Mouse (Mus musculus): ENCODE measurements at regions not wholly inside any gene's neighbourhood (a gene's known extent, or its start where the extent isn't known, plus 50 kb on each side); places are given as distances from the start of the nearest gene placed in this dataset.

GRCm38 (mm10) chr9:89858005-89858404, 51.7 kb upstream of the Rasgrf1 start:
- H3K36me3 ChIP-seq, result no peaks in the 10 kb centered on the region
- H3K27ac ChIP-seq (replicated peaks), result no peak overlapping the region
- H3K4me3 ChIP-seq, result no peak overlapping the region
- no peaks in the 10 kb centered on the region for H3K27me3 ChIP-seq (ENCODE audit: low read depth, poor library complexity, severe bottlenecking)
- no peak for DNase-seq (ENCODE audit: low spot score)
- no peaks in the 10 kb centered on the region for H3K9me3 ChIP-seq (replicated peaks)
- no peaks in the 10 kb centered on the region for H3K4me1 ChIP-seq

- Histone ChIP-seq H3K27me3 (ENCODE audit: low read depth, poor library complexity, severe bottlenecking) (no peaks in the 10 kb centered on the region), H3K27ac (replicated peaks) (no peak overlapping the region), H3K36me3 (no peaks in the 10 kb centered on the region), H3K4me3 (no peak overlapping the region), H3K9me3 (replicated peaks) (no peaks in the 10 kb centered on the region), H3K4me1 (no peaks in the 10 kb centered on the region)
- WGBS, result 86% methylated on average over 10 of the region's 10 CpGs
- DNase-seq (ENCODE audit: low spot score), result no peak
Observed at GRCm38 (mm10) chr9:89850491-89851282, 59.0 kb upstream of the Rasgrf1 start.

GRCm38 (mm10) chr9:89849947-89850346, 59.8 kb upstream of the Rasgrf1 start:
- 92% methylated on average over 3 of the region's 3 CpGs for WGBS

GRCm38 (mm10) chr9:89848571-89848970, 61.1 kb upstream of the Rasgrf1 start:
- no peaks in the 10 kb centered on the region for H3K9me3 ChIP-seq (replicated peaks)
- H3K4me3 ChIP-seq, result no peak overlapping the region
- no peaks in the 10 kb centered on the region for H3K27me3 ChIP-seq (ENCODE audit: low read depth, poor library complexity, severe bottlenecking)
- H3K4me1 ChIP-seq, result no peaks in the 10 kb centered on the region
- H3K36me3 ChIP-seq, result no peaks in the 10 kb centered on the region
- WGBS, result 72% methylated on average over 3 of the region's 3 CpGs
- no peak overlapping the region for H3K27ac ChIP-seq (replicated peaks)
- DNase-seq (ENCODE audit: low spot score), result no peak

More at GRCm38 (mm10) chr9:89849947-89850346, 59.8 kb upstream of the Rasgrf1 start:
- no peak for DNase-seq (ENCODE audit: low spot score)
- Histone ChIP-seq H3K4me3 (no peak overlapping the region), H3K36me3 (no peaks in the 10 kb centered on the region), H3K9me3 (replicated peaks) (no peaks in the 10 kb centered on the region), H3K27me3 (ENCODE audit: low read depth, poor library complexity, severe bottlenecking) (no peaks in the 10 kb centered on the region), H3K27ac (replicated peaks) (no peak overlapping the region), H3K4me1 (no peaks in the 10 kb centered on the region)

- Histone ChIP-seq H3K27ac (replicated peaks) (no peak overlapping the region), H3K27me3 (ENCODE audit: low read depth, poor library complexity, severe bottlenecking) (no peaks in the 10 kb centered on the region), H3K36me3 (no peaks in the 10 kb centered on the region), H3K4me3 (no peak overlapping the region), H3K9me3 (replicated peaks) (no peaks in the 10 kb centered on the region), H3K4me1 (peaks cover 5% of the 10 kb centered on the region; the same call in 1 of the 2 replicates)
- no peak for DNase-seq (ENCODE audit: low spot score)
Observed at GRCm38 (mm10) chr9:89846973-89847372, 62.7 kb upstream of the Rasgrf1 start.

- Histone ChIP-seq H3K27ac (replicated peaks) (no peak overlapping the region), H3K4me3 (no peak overlapping the region), H3K27me3 (ENCODE audit: low read depth, poor library complexity, severe bottlenecking) (no peaks in the 10 kb centered on the region), H3K9me3 (replicated peaks) (no peaks in the 10 kb centered on the region), H3K36me3 (no peaks in the 10 kb centered on the region), H3K4me1 (peaks cover 5% of the 10 kb centered on the region; the same call in 1 of the 2 replicates)
- no peak for DNase-seq (ENCODE audit: low spot score)
- 94% methylated on average over 8 of the region's 8 CpGs for WGBS
Observed at GRCm38 (mm10) chr9:89842776-89843089, 67.0 kb upstream of the Rasgrf1 start.

- Histone ChIP-seq H3K27ac (replicated peaks) (no peak overlapping the region), H3K9me3 (replicated peaks) (no peaks in the 10 kb centered on the region), H3K4me3 (no peak overlapping the region), H3K27me3 (ENCODE audit: low read depth, poor library complexity, severe bottlenecking) (no peaks in the 10 kb centered on the region), H3K36me3 (no peaks in the 10 kb centered on the region), H3K4me1 (peaks cover 5% of the 10 kb centered on the region; the same call in 1 of the 2 replicates)
- 75% methylated on average over 12 of the region's 12 CpGs for WGBS
- DNase-seq (ENCODE audit: low spot score), result no peak
Observed at GRCm38 (mm10) chr9:89841866-89842775, 67.6 kb upstream of the Rasgrf1 start.

- no peak overlapping the region for H3K4me3 ChIP-seq
- DNase-seq (ENCODE audit: low spot score), result no peak
- H3K9me3 ChIP-seq (replicated peaks), result no peaks in the 10 kb centered on the region
- H3K27me3 ChIP-seq (ENCODE audit: low read depth, poor library complexity, severe bottlenecking), result no peaks in the 10 kb centered on the region
- WGBS, result 64% methylated on average over 2 of the region's 2 CpGs
- no peaks in the 10 kb centered on the region for H3K36me3 ChIP-seq
- H3K4me1 ChIP-seq, result peaks cover 5% of the 10 kb centered on the region; the same call in 1 of the 2 replicates
- no peak overlapping the region for H3K27ac ChIP-seq (replicated peaks)
Observed at GRCm38 (mm10) chr9:89841371-89841770, 68.3 kb upstream of the Rasgrf1 start.

GRCm38 (mm10) chr9:89836454-89837245, 73.1 kb upstream of the Rasgrf1 start:
- no peaks in the 10 kb centered on the region for H3K36me3 ChIP-seq
- H3K27me3 ChIP-seq (ENCODE audit: low read depth, poor library complexity, severe bottlenecking), result no peaks in the 10 kb centered on the region
- H3K27ac ChIP-seq (replicated peaks), result no peak overlapping the region
- WGBS, result 88% methylated on average over 7 of the region's 7 CpGs
- H3K4me1 ChIP-seq, result no peaks in the 10 kb centered on the region
- no peak overlapping the region for H3K4me3 ChIP-seq
- no peaks in the 10 kb centered on the region for H3K9me3 ChIP-seq (replicated peaks)
- no peak for DNase-seq (ENCODE audit: low spot score)

- Histone ChIP-seq H3K27me3 (ENCODE audit: low read depth, poor library complexity, severe bottlenecking) (no peaks in the 10 kb centered on the region), H3K4me1 (no peaks in the 10 kb centered on the region), H3K9me3 (replicated peaks) (no peaks in the 10 kb centered on the region), H3K4me3 (no peak overlapping the region), H3K36me3 (no peaks in the 10 kb centered on the region), H3K27ac (replicated peaks) (no peak overlapping the region)
- DNase-seq (ENCODE audit: low spot score), result no peak
- WGBS, result 89% methylated on average over 9 of the region's 9 CpGs
Observed at GRCm38 (mm10) chr9:89833596-89833995, 76.1 kb upstream of the Rasgrf1 start.

GRCm38 (mm10) chr9:89831855-89832254, 77.9 kb upstream of the Rasgrf1 start:
- 96% methylated on average over 14 of the region's 14 CpGs for WGBS
- DNase-seq (ENCODE audit: low spot score), result no peak
- no peaks in the 10 kb centered on the region for H3K27me3 ChIP-seq (ENCODE audit: low read depth, poor library complexity, severe bottlenecking)

GRCm38 (mm10) chr9:89828156-89828555, 81.6 kb upstream of the Rasgrf1 start:
- 0 out of 2 replicates have a peak, but pooled peaks cover 2% of the 10 kb centered on the region for H3K4me1 ChIP-seq
- no peak overlapping the region for H3K27ac ChIP-seq (replicated peaks)
- WGBS, result 93% methylated on average over 5 of the region's 5 CpGs
- DNase-seq (ENCODE audit: low spot score), result no peak
- H3K36me3 ChIP-seq, result no peaks in the 10 kb centered on the region
- H3K27me3 ChIP-seq (ENCODE audit: low read depth, poor library complexity, severe bottlenecking), result no peaks in the 10 kb centered on the region
- H3K4me3 ChIP-seq, result no peak overlapping the region
- H3K9me3 ChIP-seq (replicated peaks), result no peaks in the 10 kb centered on the region

More at GRCm38 (mm10) chr9:89831855-89832254, 77.9 kb upstream of the Rasgrf1 start:
- Histone ChIP-seq H3K27ac (replicated peaks) (no peak overlapping the region), H3K9me3 (replicated peaks) (no peaks in the 10 kb centered on the region), H3K36me3 (no peaks in the 10 kb centered on the region), H3K4me3 (no peak overlapping the region), H3K4me1 (no peaks in the 10 kb centered on the region)
